In genomic region chr17:36949265-36949664, GRCm38 (mm10) we compare ENCODE assay signal across 27 mouse cellular contexts. TPM values are rescaled to one million over a fixed set of nuclear protein-coding genes. Genes with fewer than 3 reads are reported as not detected.
"Had no signal": no experiment of that assay in that cellular context is flagged by ENCODE, and none has a peak within 500 bp of the region (broad histone marks: within the 10 kb centered on the region; RNA-seq: fewer than 3 reads in every experiment).

No protein-coding gene starts in this region.

- H3K4me3 ChIP-seq: layer of hippocampus, adult 2 months; limb, embryonic 10.5 days; limb, embryonic 13.5 days; liver, embryonic 12.5 days; liver, embryonic 15.5 days; lung, embryonic 15.5 days; megakaryocyte, embryonic 14.5 days; midbrain, embryonic 15.5 days; neural tube, embryonic 12.5 days had no signal

- H3K4me2 ChIP-seq: limb, embryonic 13.5 days; liver, embryonic 12.5 days; liver, embryonic 15.5 days; lung, embryonic 15.5 days; midbrain, embryonic 15.5 days; neural tube, embryonic 12.5 days had no signal

- ATAC-seq: liver, embryonic 12.5 days; midbrain, embryonic 15.5 days had no signal

- H3K9me3 ChIP-seq: limb, embryonic 10.5 days; limb, embryonic 13.5 days; liver, embryonic 12.5 days; liver, embryonic 15.5 days; lung, embryonic 15.5 days; megakaryocyte, embryonic 14.5 days; midbrain, embryonic 10.5 days; midbrain, embryonic 15.5 days; neural tube, embryonic 12.5 days; neural tube, embryonic 15.5 days had no signal

- H3K27ac ChIP-seq: kidney, postnatal 0 days; layer of hippocampus, adult 2 months; limb, embryonic 10.5 days; limb, embryonic 13.5 days; liver, embryonic 12.5 days; liver, embryonic 15.5 days; lung, embryonic 15.5 days; midbrain, embryonic 10.5 days; midbrain, embryonic 15.5 days; neural tube, embryonic 12.5 days; neural tube, embryonic 15.5 days; stomach, postnatal 0 days had no signal

- DNase-seq: kidney, postnatal 25 days; layer of hippocampus, adult 9-11 months; liver; lung, adult 18-20 months; lung, postnatal 10 days; lung, postnatal 36 days; right cerebral cortex, adult 18-20 months; right cerebral cortex, postnatal 14 days; right cerebral cortex, postnatal 4 days; thymus, adult 18-20 months; thymus, postnatal 36 days had no signal

- H3K9ac ChIP-seq: limb, embryonic 13.5 days; liver, embryonic 12.5 days; liver, embryonic 15.5 days; lung, embryonic 15.5 days; midbrain, embryonic 15.5 days; neural tube, embryonic 12.5 days; neural tube, embryonic 15.5 days had no signal

RNA-seq across cellular contexts. Expression of gene Rnf39, which starts 6.5 kb away (rescaled TPM):
- polyA plus RNA-seq: liver, embryonic 12.5 days had no signal

RNA-seq across cellular contexts. Expression of gene 2410137M14Rik, which starts 31.8 kb away (rescaled TPM):
- polyA plus RNA-seq: kidney, embryonic 14.5 days; kidney, postnatal 0 days; large intestine, adult 2 months; limb, embryonic 10.5 days; limb, embryonic 13.5 days; liver, embryonic 12.5 days; liver, embryonic 15.5 days; lung, embryonic 15.5 days; midbrain, embryonic 10.5 days; neural tube, embryonic 12.5 days; neural tube, embryonic 15.5 days; stomach, embryonic 14.5 days; stomach, postnatal 0 days had no signal
